Mouse (Mus musculus) MEL (cell line): ENCODE measurements around the gene Lix1l.

Source experiments
- CTCF ChIP-seq, 3 experiments: IDR thresholded peaks in 2 of 3; conservative IDR thresholded peaks in 1 of 3; 2 replicates each; pipeline ENCODE4 v1.5.1; 2011 to 2012; ENCODE audit warnings: low read length in 3 of 3, low read depth in 2 of 3, mild to moderate bottlenecking in 2 of 3, improper control_type of control experiment in 1 of 3, inconsistent platforms in 1 of 3, mixed read lengths in 1 of 3, moderate library complexity in 1 of 3; ENCODE audit not compliant: control insufficient read depth in 1 of 3, insufficient read depth in 1 of 3, poor library complexity in 1 of 3, severe bottlenecking in 1 of 3
- GABPA ChIP-seq: IDR thresholded peaks from 2 replicates; pipeline ENCODE4 v1.6.1; 2012; ENCODE audit warnings: low read depth, mild to moderate bottlenecking, inconsistent platforms, low read length, improper control_type of control experiment, moderate library complexity
- POLR2A ChIP-seq, 2 experiments: IDR thresholded peaks; 2 replicates each; pipeline ENCODE4 v1.6.1; 2011 to 2012; ENCODE audit warnings: low read length in 2 of 2, mild to moderate bottlenecking in 2 of 2, control low read depth in 1 of 2, improper control_type of control experiment in 1 of 2, low read depth in 1 of 2, moderate library complexity in 1 of 2; ENCODE audit not compliant: control insufficient read depth in 1 of 2, insufficient read depth in 1 of 2, poor library complexity in 1 of 2
- TBP ChIP-seq: IDR thresholded peaks from 2 replicates; pipeline ENCODE4 v1.8.0; 2011; ENCODE audit warnings: low read depth, low read length, improper control_type of control experiment

DNA sequence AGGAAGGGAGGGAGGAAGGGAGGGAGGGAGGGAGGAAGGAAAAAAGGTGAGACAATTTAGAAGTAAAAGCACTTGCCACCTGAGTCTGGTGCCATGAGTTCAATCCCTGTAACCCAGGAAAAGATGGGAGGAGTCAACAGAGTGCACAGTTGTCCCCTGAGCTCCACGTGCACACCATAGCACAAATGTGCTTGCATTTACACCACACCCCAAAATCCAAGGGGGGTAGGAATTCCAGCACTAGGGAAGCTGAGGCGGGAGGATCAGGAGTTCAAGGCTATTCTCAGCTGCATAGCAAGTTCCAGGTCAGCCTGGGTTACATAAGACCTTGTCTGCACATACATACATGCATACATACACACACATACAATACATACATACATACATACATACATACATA, 29.6 kb upstream of the Lix1l start:
- no peak for TF ChIP-seq GABPA
- TF ChIP-seq TBP: no peak
- no peak for TF ChIP-seq CTCF (IDR thresholded peaks at IDR 0.05 in 2 of 3, conservative IDR thresholded peaks at IDR 0.05 in 1 of 3; ENCODE audit: control insufficient read depth in 1 of 3, insufficient read depth in 1 of 3, low read depth in 2 of 3, low read length in 3 of 3, poor library complexity in 1 of 3, severe bottlenecking in 1 of 3)
- TF ChIP-seq POLR2A (IDR thresholded peaks at IDR 0.05; ENCODE audit: control insufficient read depth in 1 of 2, insufficient read depth in 1 of 2, low read depth in 1 of 2, low read length in 2 of 2, poor library complexity in 1 of 2): no peak
